Mouse (Mus musculus) midbrain, embryonic 13.5 days (tissue): ENCODE data around the gene Cfd. TPM values are rescaled to one million over a fixed set of nuclear protein-coding genes. Genes with fewer than 3 reads are reported as not detected.
A peak's percentile ranks its signal among the peaks of the same experiment; 100 is the strongest.

Experiments used
- ATAC-seq: fragments of 200-750 bp; cut with Nextera tagmentation; 2 replicates; pipeline ENCODE4 v1.8.0; 2017; ENCODE audit warnings: mild to moderate bottlenecking, moderate TSS enrichment, moderate library complexity
- H3K27ac ChIP-seq: fragments of 300-500 bp; sonication (generic); 2 replicates; pipeline ENCODE4 v1.5.1; 2015; ENCODE audit warnings: inconsistent platforms, mild to moderate bottlenecking, moderate library complexity
- H3K27me3 ChIP-seq: fragments of 300-500 bp; sonication (generic); 2 replicates; pipeline ENCODE4 v1.6.1; 2015; ENCODE audit warnings: mild to moderate bottlenecking, inconsistent platforms
- H3K36me3 ChIP-seq: fragments of 300-500 bp; sonication (generic); 2 replicates; pipeline ENCODE4 v1.6.1; 2015; ENCODE audit warnings: mild to moderate bottlenecking, inconsistent platforms
- H3K4me1 ChIP-seq: fragments of 300-500 bp; sonication (generic); replicated peaks from 2 replicates; pipeline ENCODE4 v1.6.1; 2015; ENCODE audit warnings: inconsistent platforms
- H3K4me2 ChIP-seq: fragments of 300-500 bp; sonication (generic); replicated peaks from 2 replicates; pipeline ENCODE4 v1.6.1; 2015; ENCODE audit warnings: moderate library complexity, mild to moderate bottlenecking, inconsistent platforms
- H3K4me3 ChIP-seq: fragments of 300-500 bp; sonication (generic); replicated peaks from 2 replicates; pipeline ENCODE4 v1.5.1; 2015; ENCODE audit warnings: mild to moderate bottlenecking, inconsistent platforms
- H3K9ac ChIP-seq: fragments of 300-500 bp; sonication (generic); replicated peaks from 2 replicates; pipeline ENCODE4 v1.6.1; 2015; ENCODE audit warnings: mild to moderate bottlenecking, inconsistent platforms
- H3K9me3 ChIP-seq: fragments of 300-500 bp; sonication (generic); 2 replicates; pipeline ENCODE4 v1.6.1; 2016; ENCODE audit warnings: mild to moderate bottlenecking, inconsistent platforms
- WGBS: fragments of 180-500 bp; shearing (Covaris S2); methylation state at CpG from one replicate; pipeline ENCODE4 v1.1.7; 2015; 5-methylcytosine and 5-hydroxymethylcytosine counted together
- polyA plus RNA-seq: library from polyadenylated mRNA; unstranded; fragments of >200 nt; fragmentation: Nextera tagmentation; extraction: Ambion mirVana; gene quantifications from 2 replicates; pipeline ENCODE4 v1.2.1, GENCODE M21; 2015

The Cfd gene
- polyA plus RNA-seq, 1 experiment from 2014 or later, result not detected

- Histone ChIP-seq H3K27ac (no peak overlapping the region), H3K9me3 (no peaks in the 10 kb centered on the region), H3K9ac (no peak overlapping the region), H3K4me1 (peaks cover 49% of the 10 kb centered on the region), H3K4me2 (peak overlapping the region; percentile 95; the same call in 1 of the 2 replicates), H3K27me3 (peaks cover 29% of the 10 kb centered on the region), H3K36me3 (peaks cover 21% of the 10 kb centered on the region), H3K4me3 (no peak overlapping the region)
- WGBS, result 81% methylated on average over 7 of the region's 7 CpGs
- no peak for ATAC-seq
Measured at GRCm38 (mm10) chr10:79914948-79915596, 24.4 kb downstream of the Cfd start.

GRCm38 (mm10) chr10:79916081-79916480 lies 25.4 kb downstream of the Cfd start:
- 10% methylated on average over 8 of the region's 8 CpGs for WGBS
- peak overlapping the region; percentile 95 for H3K4me2 ChIP-seq
- H3K4me3 ChIP-seq, result peak overlapping the region; percentile 67
- peak overlapping the region; percentile 87 for H3K9ac ChIP-seq
- H3K27me3 ChIP-seq, result peaks cover 39% of the 10 kb centered on the region
- H3K4me1 ChIP-seq, result peaks cover 59% of the 10 kb centered on the region
- H3K27ac ChIP-seq, result peak overlapping the region; percentile 72; the same call in 1 of the 2 replicates
- peaks cover 13% of the 10 kb centered on the region for H3K36me3 ChIP-seq
- H3K9me3 ChIP-seq, result no peaks in the 10 kb centered on the region
- ATAC-seq, result no peak

- peak within 1 kb of the TSS; percentile 72 for H3K27ac ChIP-seq
- H3K9ac ChIP-seq, result peak within 1 kb of the TSS; percentile 87
- peak within 1 kb of the TSS; percentile 95 for H3K4me2 ChIP-seq
- WGBS, result 2% methylated on average over 41 of the region's 42 CpGs
- peak; percentile 82 for ATAC-seq
- no peaks in the 10 kb centered on the region for H3K9me3 ChIP-seq
- peak within 1 kb of the TSS; percentile 67 for H3K4me3 ChIP-seq
- peaks cover 48% of the 10 kb centered on the region for H3K27me3 ChIP-seq
- peaks cover 67% of the 10 kb centered on the region for H3K4me1 ChIP-seq
- H3K36me3 ChIP-seq, result peaks cover 4% of the 10 kb centered on the region; the same call in 1 of the 2 replicates
Measured at GRCm38 (mm10) chr10:79916808-79917531, 26.3 kb downstream of the Cfd start, which contains the start of gene Kiss1r. Kiss1r (plus strand) TSS chr10:79916971.

GRCm38 (mm10) chr10:79917532-79918100 lies 27.0 kb downstream of the Cfd start:
- H3K27me3 ChIP-seq, result peaks cover 54% of the 10 kb centered on the region
- H3K9ac ChIP-seq, result peak overlapping the region; percentile 87
- peak overlapping the region; percentile 67 for H3K4me3 ChIP-seq
- no peaks in the 10 kb centered on the region for H3K9me3 ChIP-seq
- peaks cover 67% of the 10 kb centered on the region for H3K4me1 ChIP-seq
- H3K27ac ChIP-seq, result no peak overlapping the region
- H3K4me2 ChIP-seq, result peak overlapping the region; percentile 95
- 62% methylated on average over 5 of the region's 5 CpGs for WGBS
- no peak for ATAC-seq
- no peaks in the 10 kb centered on the region for H3K36me3 ChIP-seq

GRCm38 (mm10) chr10:79918231-79919078 lies 27.8 kb downstream of the Cfd start:
- Histone ChIP-seq H3K9ac (no peak overlapping the region), H3K36me3 (no peaks in the 10 kb centered on the region), H3K4me3 (peak overlapping the region; percentile 12), H3K4me2 (peak overlapping the region; percentile 7; the same call in 1 of the 2 replicates), H3K27me3 (peaks cover 63% of the 10 kb centered on the region), H3K27ac (no peak overlapping the region), H3K9me3 (no peaks in the 10 kb centered on the region), H3K4me1 (peaks cover 67% of the 10 kb centered on the region)
- whole genome bisulfite sequencing, result 4% methylated on average over 35 of the region's 35 CpGs
- ATAC-seq, result no peak

- Histone ChIP-seq H3K9me3 (no peaks in the 10 kb centered on the region), H3K27me3 (peaks cover 67% of the 10 kb centered on the region), H3K27ac (no peak overlapping the region), H3K36me3 (no peaks in the 10 kb centered on the region), H3K4me3 (peak overlapping the region; percentile 12; the same call in 1 of the 2 replicates), H3K4me1 (peaks cover 60% of the 10 kb centered on the region), H3K9ac (no peak overlapping the region), H3K4me2 (no peak overlapping the region)
- WGBS, result 3% methylated on average over 21 of the region's 21 CpGs
- no peak for ATAC-seq
Measured at GRCm38 (mm10) chr10:79919251-79919849, 28.7 kb downstream of the Cfd start.

- Histone ChIP-seq H3K4me3 (peak overlapping the region; percentile 31), H3K9me3 (no peaks in the 10 kb centered on the region), H3K27me3 (peaks cover 67% of the 10 kb centered on the region), H3K9ac (no peak overlapping the region), H3K4me1 (peaks cover 51% of the 10 kb centered on the region), H3K27ac (no peak overlapping the region), H3K36me3 (no peaks in the 10 kb centered on the region), H3K4me2 (peak overlapping the region; percentile 43; the same call in 1 of the 2 replicates)
- 0 out of 2 replicates have a peak, but pooled peaks have one; percentile 5 for ATAC-seq
- WGBS, result 11% methylated on average over 26 of the region's 26 CpGs
Measured at GRCm38 (mm10) chr10:79920056-79920890, 29.6 kb downstream of the Cfd start.

GRCm38 (mm10) chr10:79920958-79921535 lies 30.4 kb downstream of the Cfd start, which contains the start of gene R3hdm4:
R3hdm4 (minus strand) TSS chr10:79921208.
- Histone ChIP-seq H3K27ac (no peak within 1 kb of the TSS), H3K9ac (peak within 1 kb of the TSS; percentile 37), H3K4me1 (peaks cover 50% of the 10 kb centered on the region), H3K4me2 (peak within 1 kb of the TSS; percentile 43), H3K27me3 (peaks cover 67% of the 10 kb centered on the region), H3K36me3 (no peaks in the 10 kb centered on the region), H3K4me3 (peak within 1 kb of the TSS; percentile 31), H3K9me3 (no peaks in the 10 kb centered on the region)
- WGBS, result 4% methylated on average over 41 of the region's 41 CpGs
- no peak for ATAC-seq

GRCm38 (mm10) chr10:79921572-79921971 lies 30.9 kb downstream of the Cfd start:
- ATAC-seq, result no peak
- Histone ChIP-seq H3K4me2 (peak overlapping the region; percentile 43), H3K36me3 (no peaks in the 10 kb centered on the region), H3K27ac (no peak overlapping the region), H3K27me3 (peaks cover 67% of the 10 kb centered on the region), H3K4me3 (peak overlapping the region; percentile 31), H3K9ac (peak overlapping the region; percentile 37), H3K9me3 (no peaks in the 10 kb centered on the region), H3K4me1 (peaks cover 52% of the 10 kb centered on the region)
- WGBS, result 1% methylated on average over 34 of the region's 34 CpGs
